Mouse (Mus musculus): ENCODE measurements around the gene Nlrp14. TPM values are rescaled to one million over a fixed set of nuclear protein-coding genes. Genes with fewer than 3 reads are reported as not detected.

The Nlrp14 gene
- total and polyA plus RNA-seq, 3 experiments: not detected

GRCm38 (mm10) chr7:107236854-107237253, 70.1 kb downstream of the Nlrp14 start:
- Histone ChIP-seq H3K27ac (ENCODE audit: control insufficient read depth, low read depth, low read length) (no peak overlapping the region), H3K79me2 (ENCODE audit: control insufficient read depth, insufficient read depth, low read length, poor library complexity) (no peaks in the 10 kb centered on the region), H3K36me3 (ENCODE audit: control insufficient read depth in 1 of 2, insufficient read depth in 2 of 2, low read length in 2 of 2) (no peaks in the 10 kb centered on the region), H3K9ac (ENCODE audit: control insufficient read depth, low read depth, low read length, poor library complexity, severe bottlenecking) (no peak overlapping the region), H3K27me3 (ENCODE audit: control insufficient read depth in 1 of 2, insufficient read depth in 2 of 2, low read length in 2 of 2) (no peaks in the 10 kb centered on the region), H3K4me1 (ENCODE audit: control insufficient read depth in 1 of 2, insufficient read depth in 2 of 2, low read length in 2 of 2) (no peaks in the 10 kb centered on the region), H3K4me3 (ENCODE audit: control insufficient read depth in 1 of 2, insufficient read depth in 1 of 2, low read depth in 2 of 2, low read length in 2 of 2) (no peak overlapping the region), H3K9me3 (replicated peaks; ENCODE audit: insufficient read depth, low read length) (no peaks in the 10 kb centered on the region)
- no peak for DNase-seq (ENCODE audit: low read depth, low spot score)
- TF ChIP-seq ZMIZ1 (IDR thresholded peaks at IDR 0.05; ENCODE audit: low read depth, low read length) (no peak), POLR2AphosphoS5 (IDR thresholded peaks at IDR 0.05; ENCODE audit: borderline replicate concordance, low read depth, low read length) (no peak), NELFE (IDR thresholded peaks at IDR 0.05; ENCODE audit: low read depth, low read length) (no peak), MAZ (IDR thresholded peaks at IDR 0.05; ENCODE audit: low read depth, low read length) (no peak), GATA1 (IDR thresholded peaks at IDR 0.05; ENCODE audit: low read depth, low read length) (no peak), MEF2A (IDR thresholded peaks at IDR 0.05; ENCODE audit: extremely low read depth, insufficient replicate concordance, low read depth, low read length, poor library complexity, severe bottlenecking) (no peak), KAT2A (conservative IDR thresholded peaks at IDR 0.05; ENCODE audit: low read depth, low read length) (no peak), ZKSCAN1 (IDR thresholded peaks at IDR 0.05; ENCODE audit: low read depth, low read length) (no peak), UBTF (IDR thresholded peaks at IDR 0.05; ENCODE audit: borderline replicate concordance, insufficient read depth, low read depth, low read length) (no peak)

- no peaks in the 10 kb centered on the region for H3K79me2 ChIP-seq (ENCODE audit: control insufficient read depth, insufficient read depth, low read length, poor library complexity)
- H3K4me1 ChIP-seq (ENCODE audit: control insufficient read depth in 1 of 2, insufficient read depth in 2 of 2, low read length in 2 of 2): no peaks in the 10 kb centered on the region
- H3K36me3 ChIP-seq (ENCODE audit: control insufficient read depth in 1 of 2, insufficient read depth in 2 of 2, low read length in 2 of 2): no peaks in the 10 kb centered on the region
- no peaks in the 10 kb centered on the region for H3K27me3 ChIP-seq (ENCODE audit: control insufficient read depth in 1 of 2, insufficient read depth in 2 of 2, low read length in 2 of 2)
- no peaks in the 10 kb centered on the region for H3K9me3 ChIP-seq (replicated peaks; ENCODE audit: insufficient read depth, low read length)
- no peak overlapping the region for H3K27ac ChIP-seq (ENCODE audit: control insufficient read depth, low read depth, low read length)
- TF ChIP-seq MXI1 (IDR thresholded peaks at IDR 0.05; ENCODE audit: low read depth, low read length) (no peak), NRF1 (IDR thresholded peaks at IDR 0.05; ENCODE audit: insufficient read depth, low read depth, low read length, poor library complexity, severe bottlenecking) (no peak), JUND (IDR thresholded peaks at IDR 0.05; ENCODE audit: low read depth, low read length) (no peak)
- H3K9ac ChIP-seq (ENCODE audit: control insufficient read depth, low read depth, low read length, poor library complexity, severe bottlenecking): no peak overlapping the region
- no peak for DNase-seq (ENCODE audit: low read depth, low spot score)
- H3K4me3 ChIP-seq (ENCODE audit: control insufficient read depth in 1 of 2, insufficient read depth in 1 of 2, low read depth in 2 of 2, low read length in 2 of 2): no peak overlapping the region
Measured at GRCm38 (mm10) chr7:107237498-107237897, 70.7 kb downstream of the Nlrp14 start.

GRCm38 (mm10) chr7:107241371-107241883, 74.6 kb downstream of the Nlrp14 start:
- no peak overlapping the region for H3K4me3 ChIP-seq (ENCODE audit: control insufficient read depth in 1 of 2, insufficient read depth in 1 of 2, low read depth in 2 of 2, low read length in 2 of 2)
- H3K9me3 ChIP-seq (replicated peaks; ENCODE audit: insufficient read depth, low read length): no peaks in the 10 kb centered on the region
- H3K27me3 ChIP-seq (ENCODE audit: control insufficient read depth in 1 of 2, insufficient read depth in 2 of 2, low read length in 2 of 2): no peaks in the 10 kb centered on the region
- no peaks in the 10 kb centered on the region for H3K36me3 ChIP-seq (ENCODE audit: control insufficient read depth in 1 of 2, insufficient read depth in 2 of 2, low read length in 2 of 2)
- H3K4me1 ChIP-seq (ENCODE audit: control insufficient read depth in 1 of 2, insufficient read depth in 2 of 2, low read length in 2 of 2): no peaks in the 10 kb centered on the region
- no peak for DNase-seq (ENCODE audit: low read depth, low spot score)
- H3K27ac ChIP-seq (ENCODE audit: control insufficient read depth, low read depth, low read length): no peak overlapping the region
- no peak overlapping the region for H3K9ac ChIP-seq (ENCODE audit: control insufficient read depth, low read depth, low read length, poor library complexity, severe bottlenecking)
- no peaks in the 10 kb centered on the region for H3K79me2 ChIP-seq (ENCODE audit: control insufficient read depth, insufficient read depth, low read length, poor library complexity)
- no peak for TF ChIP-seq POLR2A (IDR thresholded peaks at IDR 0.05; ENCODE audit: control insufficient read depth in 1 of 2, insufficient read depth in 1 of 2, low read depth in 1 of 2, low read length in 2 of 2, poor library complexity in 1 of 2)
- TF ChIP-seq USF2 (IDR thresholded peaks at IDR 0.05; ENCODE audit: borderline replicate concordance in 1 of 2, insufficient read depth in 1 of 2, low read depth in 1 of 2, low read length in 2 of 2): no peak
- TF ChIP-seq MAZ (IDR thresholded peaks at IDR 0.05; ENCODE audit: low read depth, low read length): no peak
- TF ChIP-seq TCF12 (IDR thresholded peaks at IDR 0.05; ENCODE audit: low read depth, low read length): no peak
- TF ChIP-seq BHLHE40 (IDR thresholded peaks at IDR 0.05; ENCODE audit: borderline replicate concordance, low read depth, low read length): no peak
- no peak for TF ChIP-seq MYC (IDR thresholded peaks at IDR 0.05; ENCODE audit: low read depth, low read length)
- TF ChIP-seq EP300 (IDR thresholded peaks at IDR 0.05; ENCODE audit: low read depth in 1 of 2, low read length in 2 of 2): no peak
- no peak for TF ChIP-seq MXI1 (IDR thresholded peaks at IDR 0.05; ENCODE audit: low read depth, low read length)
- TF ChIP-seq RAD21 (IDR thresholded peaks at IDR 0.05; ENCODE audit: low read depth, low read length): no peak
- no peak for TF ChIP-seq JUND (IDR thresholded peaks at IDR 0.05; ENCODE audit: low read depth, low read length)
- no peak for TF ChIP-seq GATA1 (IDR thresholded peaks at IDR 0.05; ENCODE audit: low read depth, low read length)
- TF ChIP-seq ZKSCAN1 (IDR thresholded peaks at IDR 0.05; ENCODE audit: low read depth, low read length): no peak
- no peak for TF ChIP-seq SMC3 (IDR thresholded peaks at IDR 0.05; ENCODE audit: low read depth, low read length)

Measured in MEL (cell line).